Mouse (Mus musculus) ZHBTc4 (cell line): ENCODE measurements around the gene Tcf3.

Experiments
- DNase-seq: peaks from one replicate; pipeline ENCODE4 v3.0.0-alpha.2; 2011; ENCODE audit warnings: low read depth, low spot score

Tcf3 gene

GRCm38 (mm10) chr10:80385811-80386734 lies 47.4 kb downstream of the Tcf3 start:
- no peak for DNase-seq

DNA sequence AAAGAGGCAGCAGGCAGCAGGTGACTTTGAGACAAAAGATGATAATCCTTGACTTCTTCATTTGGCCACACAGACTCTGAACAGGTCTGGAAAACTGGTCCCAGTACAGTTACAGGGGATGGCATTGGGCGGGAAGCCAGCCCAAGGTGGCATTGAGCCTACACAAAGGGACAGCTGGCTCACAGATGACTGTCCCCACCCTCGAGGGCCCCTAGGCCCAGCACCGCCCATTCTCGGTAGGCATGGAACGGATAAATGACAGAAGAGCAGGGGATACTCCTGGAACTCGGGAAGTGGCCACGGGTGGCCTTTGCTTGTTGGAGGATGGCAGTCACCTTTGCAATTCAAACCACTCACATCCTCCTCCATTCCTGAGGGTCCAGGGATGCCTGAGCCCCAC lies 48.1 kb downstream of the Tcf3 start:
- no peak for DNase-seq

GRCm38 (mm10) chr10:80384709-80385108 lies 48.7 kb downstream of the Tcf3 start:
- DNase-seq: no peak

- DNase-seq: no peak
Measured at GRCm38 (mm10) chr10:80384115-80384639, 49.3 kb downstream of the Tcf3 start.

GRCm38 (mm10) chr10:80383431-80383830 lies 50.0 kb downstream of the Tcf3 start:
- DNase-seq: no peak

GRCm38 (mm10) chr10:80382641-80383365 lies 50.6 kb downstream of the Tcf3 start:
- DNase-seq: no peak

DNA sequence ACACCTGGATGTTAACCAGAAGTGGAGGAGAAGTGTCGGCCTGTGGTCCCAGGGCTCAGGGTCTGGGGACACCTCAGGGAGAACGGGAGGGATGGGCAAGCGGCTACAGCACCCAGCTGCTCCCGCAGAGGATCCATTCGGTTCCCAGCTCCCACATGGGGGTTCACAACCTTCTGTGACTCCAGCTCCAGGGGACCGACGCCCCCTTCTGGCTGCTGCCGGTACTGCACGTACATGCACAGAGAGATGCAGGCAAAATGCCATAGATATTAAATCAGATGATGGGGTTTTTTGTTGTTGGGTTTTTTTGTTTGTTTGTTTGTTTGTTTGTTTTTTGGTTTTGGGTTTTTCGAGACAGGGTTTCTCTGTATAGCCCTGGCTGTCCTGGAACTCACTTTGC lies 55.7 kb downstream of the Tcf3 start:
- peak; percentile 74 for DNase-seq

GRCm38 (mm10) chr10:80376160-80376559 lies 57.3 kb downstream of the Tcf3 start:
- peak; percentile 95 for DNase-seq

DNA sequence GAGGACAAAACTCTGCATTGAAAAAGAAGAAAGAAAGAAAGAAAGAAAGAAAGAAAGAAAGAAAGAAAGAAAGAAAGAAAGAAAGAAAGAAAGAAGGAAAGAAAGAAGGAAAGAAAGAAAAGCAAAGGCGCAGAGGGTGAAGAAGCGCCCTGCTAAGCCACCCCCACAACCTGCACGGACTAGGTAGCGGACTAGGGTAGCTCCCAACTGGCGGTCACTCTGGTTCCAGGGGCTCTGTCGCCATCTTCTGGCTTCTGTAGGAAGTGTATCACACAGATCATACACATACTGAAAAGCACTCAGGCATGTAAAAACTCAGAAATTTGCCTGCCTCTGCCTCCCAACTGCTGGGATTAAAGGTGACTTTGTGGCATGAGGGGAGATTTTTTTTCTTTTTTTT lies 59.4 kb downstream of the Tcf3 start:
- DNase-seq: peak; percentile 90

- DNase-seq: no peak
Measured at GRCm38 (mm10) chr10:80372706-80373105, 60.7 kb downstream of the Tcf3 start.

DNA sequence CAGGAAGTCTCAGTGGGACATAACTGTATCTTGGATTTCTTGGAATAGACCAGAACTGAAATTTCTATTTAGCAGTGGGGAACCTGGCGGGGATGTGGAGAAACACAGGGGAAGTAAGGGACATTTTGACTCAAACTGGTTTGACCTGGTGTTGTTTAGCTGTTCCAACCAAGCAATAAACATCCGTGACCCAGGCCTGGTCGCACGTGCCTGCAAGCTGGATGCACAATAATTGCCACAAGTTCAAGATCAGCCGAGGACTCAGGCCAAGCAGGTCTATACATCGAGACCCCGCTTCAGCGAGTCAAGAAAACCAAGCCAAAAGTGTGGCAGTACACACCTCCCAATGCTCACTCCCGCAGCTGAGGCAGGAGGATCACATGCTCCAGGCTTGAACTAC lies 61.5 kb downstream of the Tcf3 start:
- DNase-seq: no peak

GRCm38 (mm10) chr10:80371411-80371966 lies 62.0 kb downstream of the Tcf3 start:
- peak; percentile 73 for DNase-seq

GRCm38 (mm10) chr10:80369995-80370747 lies 63.3 kb downstream of the Tcf3 start:
- peak; percentile 68 for DNase-seq

DNA sequence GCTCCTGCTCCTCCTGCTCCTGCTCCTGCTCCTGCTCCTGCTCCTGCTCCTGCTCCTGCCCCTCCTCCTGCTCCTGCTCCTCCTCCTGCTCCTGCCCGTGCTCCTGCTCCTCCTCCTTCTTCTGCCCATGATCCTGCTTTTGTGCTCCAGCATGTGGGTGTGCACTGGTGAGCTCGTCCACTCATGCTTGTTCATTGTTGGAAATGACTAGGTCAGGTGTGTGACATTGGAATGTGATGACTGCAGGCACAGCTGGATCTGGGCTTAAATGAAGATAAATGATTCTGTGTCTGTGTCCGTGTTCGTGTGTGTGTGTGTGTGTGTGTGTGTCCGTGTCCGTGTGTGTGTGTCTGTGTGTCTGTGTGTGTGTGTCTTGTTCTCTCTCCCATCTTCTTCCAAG lies 65.1 kb downstream of the Tcf3 start:
- DNase-seq: peak; percentile 62

DNA sequence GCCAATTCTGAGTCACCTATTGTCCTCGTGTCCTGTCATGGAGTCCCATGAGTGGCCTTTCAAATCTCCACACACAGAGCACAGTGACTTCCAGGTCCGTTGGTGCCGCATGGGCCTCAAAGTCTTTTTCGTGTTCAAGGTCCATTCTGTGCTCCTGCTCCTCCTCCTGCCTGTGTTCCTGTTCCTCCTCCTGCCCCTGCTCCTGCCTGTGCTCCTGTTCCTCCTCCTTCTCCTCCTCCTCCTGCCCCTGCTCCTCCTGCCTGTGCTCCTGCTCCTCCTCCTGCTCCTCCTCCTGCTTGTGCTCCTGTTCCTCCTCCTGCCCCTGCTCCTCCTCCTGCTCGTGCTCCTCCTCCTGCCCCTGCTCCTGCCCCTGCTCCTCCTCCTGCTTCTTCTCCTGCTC lies 65.5 kb downstream of the Tcf3 start:
- no peak for DNase-seq

- DNase-seq: no peak
Measured at GRCm38 (mm10) chr10:80365736-80366135, 67.7 kb downstream of the Tcf3 start.

- no peak for DNase-seq
Measured at GRCm38 (mm10) chr10:80363734-80364133, 69.7 kb downstream of the Tcf3 start.
